10 mouse cellular contexts compared by ENCODE assay signal in genomic region chr7:17023701-17024100, GRCm38 (mm10). TPM values are rescaled to one million over a fixed set of nuclear protein-coding genes. Genes with fewer than 3 reads are reported as not detected.
DNase-seq lines count a peak whose midpoint lies in the region; ATAC-seq and TF ChIP-seq lines count a peak whose summit lies in the region.
"Had no signal": no experiment of that assay in that cellular context is flagged by ENCODE, and none has a peak within 500 bp of the region (broad histone marks: within the 10 kb centered on the region; RNA-seq: fewer than 3 reads in every experiment).

No protein-coding gene starts in this region.

- no peak for TF ChIP-seq CTCF in lung, postnatal 0 days (IDR thresholded peaks at IDR 0.05)
- TF ChIP-seq CTCF in lung, adult 2 months (IDR thresholded peaks at IDR 0.05; ENCODE audit: insufficient read depth, low read length) = no peak
- no peak for TF ChIP-seq CTCF in intestine, postnatal 0 days (IDR thresholded peaks at IDR 0.05; ENCODE audit: low read depth)
- TF ChIP-seq CTCF in small intestine, adult 2 months (IDR thresholded peaks at IDR 0.05; ENCODE audit: extremely low read depth, insufficient read length, insufficient replicate concordance, low read depth, low read length) = no peak

- WGBS in heart, embryonic 12.5 days = 30% methylated on average over 4 of the region's 4 CpGs
- WGBS in lung, postnatal 0 days = 40% methylated on average over 4 of the region's 4 CpGs
- WGBS in lung, adult 2 months = 30% methylated on average over 4 of the region's 4 CpGs
- WGBS in intestine, postnatal 0 days = 64% methylated on average over 4 of the region's 4 CpGs
- WGBS in small intestine, adult 2 months = 29% methylated on average over 4 of the region's 4 CpGs

- no peak for DNase-seq in heart, postnatal 25 days (ENCODE audit: low spot score)
- DNase-seq in lung, postnatal 0 days (ENCODE audit: low spot score) = no peak
- no peak for DNase-seq in lung, adult 2 months
- DNase-seq in frontal cortex, postnatal 10 days (ENCODE audit: low spot score in 2 of 2) = no peak
- DNase-seq in left cerebral cortex, postnatal 10 days (ENCODE audit: extremely low spot score in 1 of 2, low spot score in 2 of 2) = no peak
- DNase-seq: gastrocnemius, postnatal 36 days; retina, postnatal 1 day had no signal

- peak overlapping the region; percentile 76 for H3K27ac ChIP-seq in heart, embryonic 12.5 days (ENCODE audit: poor library complexity, severe bottlenecking)
- H3K27ac ChIP-seq in lung, postnatal 0 days (ENCODE audit: low read length) = peak overlapping the region; percentile 89
- H3K27ac ChIP-seq in intestine, postnatal 0 days (ENCODE audit: low read depth, low read length) = peak overlapping the region; percentile 31; the same call in 1 of the 2 replicates
- peak overlapping the region; percentile 83; the same call in 1 of the 2 replicates for H3K27ac ChIP-seq in small intestine, adult 2 months (ENCODE audit: insufficient read depth, low read depth, low read length)

- TF ChIP-seq POLR2A in lung, adult 2 months (IDR thresholded peaks at IDR 0.05; ENCODE audit: borderline replicate concordance, extremely low read depth, low read depth, low read length) = no peak
- no peak for TF ChIP-seq POLR2A in small intestine, adult 2 months (IDR thresholded peaks at IDR 0.05; ENCODE audit: low read depth, low read length)

- no peaks in the 10 kb centered on the region for H3K27me3 ChIP-seq in heart, embryonic 12.5 days (replicated peaks)
- no peaks in the 10 kb centered on the region for H3K27me3 ChIP-seq in lung, postnatal 0 days (replicated peaks; ENCODE audit: insufficient read depth, low read length)
- H3K27me3 ChIP-seq in intestine, postnatal 0 days (replicated peaks; ENCODE audit: control insufficient read depth, insufficient read depth, low read length) = no peaks in the 10 kb centered on the region
- no peaks in the 10 kb centered on the region for H3K27me3 ChIP-seq in small intestine, adult 2 months (ENCODE audit: control insufficient read depth, insufficient read depth, low read length)

- H3K9ac ChIP-seq in heart, embryonic 12.5 days = peak overlapping the region; percentile 93
- peak overlapping the region; percentile 33 for H3K9ac ChIP-seq in lung, postnatal 0 days (replicated peaks; ENCODE audit: low read depth)
- no peak overlapping the region for H3K9ac ChIP-seq in intestine, postnatal 0 days (ENCODE audit: low read depth, low read length)

- intact Hi-C loops in heart, postnatal 25 days (cut with DNase I) = no loop called here
- intact Hi-C loops in left cerebral cortex, postnatal 10 days (cut with DNase I) = no loop called here

- H3K4me1 ChIP-seq in heart, embryonic 12.5 days (replicated peaks) = peaks cover 49% of the 10 kb centered on the region
- H3K4me1 ChIP-seq in lung, postnatal 0 days (ENCODE audit: insufficient read depth, low read depth, low read length) = peaks cover 33% of the 10 kb centered on the region
- peaks cover 16% of the 10 kb centered on the region for H3K4me1 ChIP-seq in lung, adult 2 months (ENCODE audit: control insufficient read depth, insufficient read depth, low read length)
- H3K4me1 ChIP-seq in intestine, postnatal 0 days (replicated peaks; ENCODE audit: control insufficient read depth, insufficient read depth, low read length) = peaks cover 20% of the 10 kb centered on the region
- peaks cover 41% of the 10 kb centered on the region for H3K4me1 ChIP-seq in small intestine, adult 2 months (ENCODE audit: control insufficient read depth, insufficient read depth, insufficient read length, low read length)

- no peak for TF ChIP-seq EP300 in lung, postnatal 0 days (IDR thresholded peaks at IDR 0.05)

- H3K4me3 ChIP-seq in heart, embryonic 12.5 days = no peak overlapping the region
- no peak overlapping the region for H3K4me3 ChIP-seq in lung, postnatal 0 days (ENCODE audit: low read depth, low read length)
- H3K4me3 ChIP-seq in lung, adult 2 months (replicated peaks; ENCODE audit: extremely low read depth, low read depth, low read length) = no peak overlapping the region
- no peak overlapping the region for H3K4me3 ChIP-seq in intestine, postnatal 0 days (ENCODE audit: low read depth, low read length)
- peak overlapping the region; percentile 35; the same call in 1 of the 2 replicates for H3K4me3 ChIP-seq in small intestine, adult 2 months (ENCODE audit: low read depth, low read length)

- H3K36me3 ChIP-seq in heart, embryonic 12.5 days = peaks cover 40% of the 10 kb centered on the region
- 0 out of 2 replicates have a peak, but pooled peaks cover 5% of the 10 kb centered on the region for H3K36me3 ChIP-seq in lung, postnatal 0 days (ENCODE audit: insufficient read depth, low read length)
- peaks cover 38% of the 10 kb centered on the region for H3K36me3 ChIP-seq in intestine, postnatal 0 days (ENCODE audit: control insufficient read depth, insufficient read depth)
- H3K36me3 ChIP-seq in small intestine, adult 2 months (ENCODE audit: control insufficient read depth, insufficient read depth, low read length) = peaks cover 32% of the 10 kb centered on the region

- H3K9me3 ChIP-seq in heart, embryonic 12.5 days (replicated peaks) = no peaks in the 10 kb centered on the region
- no peaks in the 10 kb centered on the region for H3K9me3 ChIP-seq in lung, postnatal 0 days (ENCODE audit: low read length)
- H3K9me3 ChIP-seq in intestine, postnatal 0 days (ENCODE audit: control insufficient read depth) = no peaks in the 10 kb centered on the region

- no peak for ATAC-seq in heart, embryonic 12.5 days (ENCODE audit: insufficient number of reproducible peaks, low FRiP score)
- ATAC-seq in lung, postnatal 0 days = no peak
- ATAC-seq in intestine, postnatal 0 days = no peak

- H3K4me2 ChIP-seq in heart, embryonic 12.5 days = peak overlapping the region; percentile 22
- H3K4me2 ChIP-seq in lung, postnatal 0 days (replicated peaks; ENCODE audit: low read depth, low read length) = no peak overlapping the region
- H3K4me2 ChIP-seq in intestine, postnatal 0 days (replicated peaks; ENCODE audit: low read depth) = no peak overlapping the region; the same call in 1 of the 2 replicates

RNA-seq across cellular contexts. Expression of gene Ppp5c, which starts 4.0 kb away (rescaled TPM):
- polyA plus RNA-seq in heart, embryonic 12.5 days (2016; fragmentation: Nextera tagmentation; extraction: Ambion mirVana) = 87.3 and 91.9 TPM in 2 replicates
- total RNA-seq in heart, postnatal 25 days (2021) = 100 to 1,000 TPM in 1 of 2 experiments, 10 to 100 TPM in 1; 97.5 to 102 TPM
- polyA plus RNA-seq in lung, postnatal 0 days (2015; fragmentation: Nextera tagmentation; extraction: Ambion mirVana) = 65.1 and 71.8 TPM in 2 replicates
- polyA plus RNA-seq in lung, adult 2 months (2012; rRNA removed) = 141 and 153 TPM in 2 replicates
- polyA plus RNA-seq in intestine, postnatal 0 days (2015; fragmentation: Nextera tagmentation; extraction: Ambion mirVana) = 44.4 and 45.0 TPM in 2 replicates
- 121 and 278 TPM in 2 replicates for polyA plus RNA-seq in small intestine, adult 2 months (2012; rRNA removed)
- total RNA-seq in left cerebral cortex, postnatal 10 days (2021) = 100 to 1,000 TPM; 157 to 162 TPM

RNA-seq across cellular contexts. Expression of gene Ccdc8, which starts 31.2 kb away (rescaled TPM):
- polyA plus RNA-seq in heart, embryonic 12.5 days (2016; fragmentation: Nextera tagmentation; extraction: Ambion mirVana) = 19.6 and 29.4 TPM in 2 replicates
- total RNA-seq in heart, postnatal 25 days (2021) = 1 to 10 TPM; 5.2 to 6.5 TPM
- 7.8 and 8.0 TPM in 2 replicates for polyA plus RNA-seq in lung, postnatal 0 days (2015; fragmentation: Nextera tagmentation; extraction: Ambion mirVana)
- 4.1 and 5.2 TPM in 2 replicates for polyA plus RNA-seq in lung, adult 2 months (2012; rRNA removed)
- polyA plus RNA-seq in intestine, postnatal 0 days (2015; fragmentation: Nextera tagmentation; extraction: Ambion mirVana) = 3.6 and 4.0 TPM in 2 replicates
- 0.74 and 0.85 TPM in 2 replicates for polyA plus RNA-seq in small intestine, adult 2 months (2012; rRNA removed)
- total RNA-seq in left cerebral cortex, postnatal 10 days (2021) = 1 to 10 TPM; 3.0 to 3.3 TPM

RNA-seq across cellular contexts. Expression of gene Hif3a, which starts 38.5 kb away (rescaled TPM):
- polyA plus RNA-seq in heart, embryonic 12.5 days (2016; fragmentation: Nextera tagmentation; extraction: Ambion mirVana) = 36.8 and 38.2 TPM in 2 replicates
- 1 to 10 TPM; 1.8 to 1.9 TPM for total RNA-seq in heart, postnatal 25 days (2021)
- polyA plus RNA-seq in lung, postnatal 0 days (2015; fragmentation: Nextera tagmentation; extraction: Ambion mirVana) = 5.3 and 8.2 TPM in 2 replicates
- 1.7 and 5.5 TPM in 2 replicates for polyA plus RNA-seq in lung, adult 2 months (2012; rRNA removed)
- polyA plus RNA-seq in intestine, postnatal 0 days (2015; fragmentation: Nextera tagmentation; extraction: Ambion mirVana) = 15.9 and 18.4 TPM in 2 replicates
- 0.52 and 0.68 TPM in 2 replicates for polyA plus RNA-seq in small intestine, adult 2 months (2012; rRNA removed)
- 10 to 100 TPM in 1 of 2 experiments, 1 to 10 TPM in 1; 6.5 to 16.9 TPM for total RNA-seq in left cerebral cortex, postnatal 10 days (2021)

RNA-seq across cellular contexts. Expression of gene Gm42372, which starts 40.8 kb away (rescaled TPM):
- 0.14 and 0.15 TPM in 2 replicates for polyA plus RNA-seq in heart, embryonic 12.5 days (2016; fragmentation: Nextera tagmentation; extraction: Ambion mirVana)
- not detected for total RNA-seq in heart, postnatal 25 days (2021)
- 0.02 and 0.04 TPM in 2 replicates for polyA plus RNA-seq in lung, postnatal 0 days (2015; fragmentation: Nextera tagmentation; extraction: Ambion mirVana)
- 0.03 and 0.04 TPM in 2 replicates for polyA plus RNA-seq in lung, adult 2 months (2012; rRNA removed)
- polyA plus RNA-seq in intestine, postnatal 0 days (2015; fragmentation: Nextera tagmentation; extraction: Ambion mirVana) = 0.09 and 0.10 TPM in 2 replicates
- 0.05 and 0.14 TPM in 2 replicates for polyA plus RNA-seq in small intestine, adult 2 months (2012; rRNA removed)
- total RNA-seq in left cerebral cortex, postnatal 10 days (2021) = 10 to 100 TPM; 52.6 to 57.6 TPM
- total RNA-seq: gastrocnemius, postnatal 36 days had no signal

RNA-seq across cellular contexts. Expression of gene Psg16, which starts 50.1 kb away (rescaled TPM):
- 0.06 and 0.14 TPM in 2 replicates for polyA plus RNA-seq in heart, embryonic 12.5 days (2016; fragmentation: Nextera tagmentation; extraction: Ambion mirVana)
- total RNA-seq in heart, postnatal 25 days (2021) = under 1 TPM; 0.14 to 0.16 TPM
- polyA plus RNA-seq in lung, postnatal 0 days (2015; fragmentation: Nextera tagmentation; extraction: Ambion mirVana) = 0.18 and 0.21 TPM in 2 replicates
- 0.09 TPM in 1 of 2 replicates, not detected in the other for polyA plus RNA-seq in lung, adult 2 months (2012; rRNA removed)
- 0.33 and 0.46 TPM in 2 replicates for polyA plus RNA-seq in intestine, postnatal 0 days (2015; fragmentation: Nextera tagmentation; extraction: Ambion mirVana)
- not detected in 2 replicates for polyA plus RNA-seq in small intestine, adult 2 months (2012; rRNA removed)
- total RNA-seq in left cerebral cortex, postnatal 10 days (2021) = 1 to 10 TPM; 5.6 to 6.1 TPM

Comparison
In these comparisons a context has a peak if more than half of its experiments do, and no peak if none do; other contexts are left out.
1. H3K27ac ChIP-seq: peak in every context shown above with its lines; median percentile 89 in lung, postnatal 0 days; 83 in small intestine, adult 2 months; 76 in heart, embryonic 12.5 days; 31 in intestine, postnatal 0 days.